Mouse (Mus musculus): ENCODE results near the gene Foxf1.

Gene Foxf1

DNA sequence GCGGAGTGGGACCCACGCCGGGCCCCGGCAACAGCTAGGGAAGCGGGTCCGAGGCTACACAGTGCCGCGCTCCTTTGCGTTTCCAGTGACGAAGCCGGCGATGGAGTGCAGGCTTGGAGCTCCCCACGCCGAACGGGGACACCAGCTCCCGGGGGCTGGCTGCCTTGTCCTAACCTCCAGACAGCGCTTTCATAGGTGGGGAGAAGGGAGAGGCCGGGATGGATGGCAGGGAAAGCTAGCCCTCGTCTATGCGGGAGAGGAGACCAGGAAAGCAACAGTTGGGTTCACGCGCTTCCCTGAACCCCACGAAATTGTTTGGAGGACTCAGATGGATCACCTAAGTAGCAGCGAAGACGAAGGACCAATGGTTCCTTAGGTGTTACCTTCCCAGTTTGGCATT is 30.9 kb downstream of the Foxf1 start:
- no peak for DNase-seq (ENCODE audit: low spot score)

DNA sequence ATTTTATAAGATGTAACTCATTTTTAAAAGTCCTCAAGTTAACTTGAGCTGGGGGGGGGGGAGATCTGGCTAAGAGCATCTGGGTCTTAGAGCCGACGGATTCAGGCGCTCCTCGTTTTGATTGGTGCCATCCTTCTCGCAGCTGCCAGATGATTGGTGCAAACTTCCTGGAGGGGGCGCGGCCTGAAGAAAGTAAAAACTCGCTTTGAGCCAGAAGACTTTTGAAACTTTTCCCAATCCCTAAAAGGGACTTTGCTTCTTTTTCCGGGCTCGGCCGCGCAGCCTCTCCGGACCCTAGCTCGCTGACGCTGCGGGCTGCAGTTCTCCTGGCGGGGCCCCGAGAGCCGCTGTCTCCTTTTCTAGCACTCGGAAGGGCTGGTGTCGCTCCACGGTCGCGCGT is 31.8 kb downstream of the Foxf1 start, which contains the start of gene Foxc2:
Gene Foxc2, plus strand, starts transcription at position 224 of the 400 bp plus-strand sequence.
- peak; percentile 46 for DNase-seq (ENCODE audit: low spot score)

GRCm38 (mm10) chr8:121116591-121117185 is 32.5 kb downstream of the Foxf1 start:
- DNase-seq (ENCODE audit: low spot score) = no peak

- no peak for DNase-seq (ENCODE audit: low spot score)
These were observed 33.0 kb downstream of the Foxf1 start for GRCm38 (mm10) chr8:121117186-121117651.

GRCm38 (mm10) chr8:121117906-121118305 is 33.7 kb downstream of the Foxf1 start:
- DNase-seq (ENCODE audit: low spot score) = no peak

DNA sequence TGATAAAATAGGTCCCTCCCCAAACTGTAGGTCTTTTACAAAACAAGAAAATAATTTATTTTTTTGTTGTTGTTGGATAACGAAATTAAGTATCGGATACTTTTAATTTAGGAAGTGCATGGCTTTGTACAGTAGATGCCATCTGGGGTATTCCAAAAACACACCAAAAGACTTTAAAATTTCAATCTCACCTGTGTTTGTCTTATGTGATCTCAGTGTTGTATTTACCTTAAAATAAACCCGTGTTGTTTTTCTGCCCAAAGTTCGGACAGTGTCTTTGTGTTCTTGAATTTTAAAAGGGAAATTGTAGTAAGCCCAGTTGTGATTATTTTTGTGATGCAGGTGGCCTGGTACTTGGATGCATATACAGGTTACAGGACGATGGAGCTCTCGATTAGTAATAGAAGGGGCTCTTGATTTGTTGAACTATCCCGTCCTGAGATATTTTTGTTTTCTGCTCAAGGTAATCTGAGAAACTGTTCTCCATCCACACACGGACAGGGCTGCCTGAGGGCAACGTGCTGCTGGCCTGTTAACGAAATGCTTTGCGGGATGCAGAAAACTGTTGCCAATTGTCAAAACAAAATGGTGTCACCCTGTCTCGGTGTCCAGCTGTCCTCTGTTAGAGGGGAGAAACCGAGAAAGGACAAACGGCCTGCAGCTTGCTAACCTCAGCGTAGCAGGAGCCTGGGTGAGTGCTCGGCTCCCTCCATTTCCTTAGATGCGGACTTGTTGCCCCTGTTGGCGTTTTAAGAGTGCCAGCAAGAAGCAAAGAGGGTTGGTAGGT is 34.6 kb downstream of the Foxf1 start:
- DNase-seq (ENCODE audit: low spot score) = no peak

GRCm38 (mm10) chr8:121119635-121120455 is 35.7 kb downstream of the Foxf1 start:
- DNase-seq (ENCODE audit: low spot score) = no peak

GRCm38 (mm10) chr8:121120456-121121419 is 36.6 kb downstream of the Foxf1 start:
- no peak for DNase-seq (ENCODE audit: low spot score)

DNA sequence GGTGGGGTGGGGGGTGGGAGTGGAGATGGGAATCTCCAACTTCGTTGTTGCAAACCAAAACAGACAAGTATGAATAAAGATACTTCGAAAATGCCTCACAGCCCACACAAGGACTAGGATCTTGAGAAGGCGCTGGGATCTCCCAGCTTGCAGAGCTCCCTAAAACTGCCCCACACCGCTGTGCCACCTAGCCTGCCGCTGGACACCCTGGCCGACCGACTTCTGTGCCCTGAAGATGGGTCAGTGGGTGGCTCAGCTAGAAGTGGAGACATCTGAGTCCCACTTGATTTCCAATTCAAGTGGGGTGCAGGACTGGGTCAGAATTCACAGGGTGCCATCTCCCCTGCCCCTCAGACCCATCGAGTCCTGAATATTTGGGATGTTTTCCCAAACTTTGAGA is 37.5 kb downstream of the Foxf1 start:
- DNase-seq (ENCODE audit: low spot score) = no peak

- no peak for DNase-seq (ENCODE audit: low spot score)
These were observed 38.2 kb downstream of the Foxf1 start for GRCm38 (mm10) chr8:121122368-121122767.

- DNase-seq (ENCODE audit: low spot score) = no peak
These were observed 38.9 kb downstream of the Foxf1 start for GRCm38 (mm10) chr8:121123113-121123512.

DNA sequence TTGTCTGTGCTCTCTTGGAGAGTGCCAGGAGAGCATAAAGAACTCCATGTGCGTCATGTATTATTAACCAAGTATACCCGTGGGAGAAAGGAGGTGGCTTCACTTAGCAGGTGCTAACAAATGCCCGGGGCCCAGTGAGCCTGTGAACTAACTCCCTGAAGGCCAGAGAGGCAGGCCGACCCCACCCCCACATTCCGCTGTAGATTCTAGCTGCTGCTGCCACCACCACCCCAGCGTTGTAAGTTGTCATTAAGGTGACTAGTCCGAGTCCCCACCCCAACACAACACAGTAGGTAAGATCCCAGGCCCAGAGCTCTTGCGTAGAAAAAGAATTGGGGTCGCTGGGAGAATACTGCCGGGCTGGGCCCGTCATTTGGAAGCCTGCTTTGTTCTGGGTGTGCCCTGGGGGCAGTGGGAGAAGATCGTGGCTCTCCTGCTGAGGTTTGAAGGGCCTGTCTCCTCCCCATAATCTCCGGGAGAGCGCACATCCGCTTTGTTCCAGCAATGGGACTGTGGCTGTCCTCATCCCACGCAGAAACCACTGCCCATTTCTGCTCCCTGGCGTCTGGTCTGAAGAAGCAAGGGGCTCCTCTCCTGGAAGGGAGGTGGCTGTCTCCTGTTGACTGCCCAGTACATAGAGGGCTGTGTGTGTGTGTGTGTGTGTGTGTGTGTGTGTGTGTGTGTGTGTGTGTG is 40.5 kb downstream of the Foxf1 start:
- DNase-seq (ENCODE audit: low spot score) = no peak

DNA sequence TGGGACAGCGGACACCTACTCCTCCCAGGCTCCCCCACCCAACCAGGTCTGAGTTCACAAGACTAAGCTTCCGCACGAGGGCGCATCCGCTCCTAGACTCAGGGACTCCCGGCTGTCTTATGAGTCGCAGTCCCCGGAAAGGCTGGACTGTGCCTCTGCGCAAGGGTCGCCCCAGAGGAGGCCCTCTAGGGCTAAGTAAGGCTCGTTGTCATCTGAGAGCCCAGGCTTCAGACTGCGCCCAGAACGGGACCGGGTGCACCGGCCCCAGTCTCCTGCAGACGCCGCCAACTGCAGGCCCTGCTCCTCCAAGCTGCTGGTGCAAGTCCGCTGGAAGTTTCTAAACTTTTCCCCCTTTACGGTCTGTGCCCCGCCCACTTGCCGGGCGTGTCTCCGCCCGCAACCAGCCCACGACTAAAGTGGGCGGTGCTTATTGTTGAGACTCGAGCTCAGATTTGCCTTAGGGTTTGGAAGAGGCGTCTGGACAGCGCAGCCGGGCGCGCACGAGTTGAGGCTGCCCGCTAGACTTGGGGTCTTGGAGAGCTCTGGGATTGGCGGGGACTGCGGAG is 41.2 kb downstream of the Foxf1 start:
- peak; percentile 43 for DNase-seq (ENCODE audit: low spot score)

GRCm38 (mm10) chr8:121126191-121126590 is 42.0 kb downstream of the Foxf1 start:
- no peak for DNase-seq (ENCODE audit: low spot score)

- DNase-seq (ENCODE audit: low spot score) = no peak
These were observed 42.5 kb downstream of the Foxf1 start for GRCm38 (mm10) chr8:121126694-121127093.

- DNase-seq (ENCODE audit: low spot score) = no peak
These were observed 43.1 kb downstream of the Foxf1 start for GRCm38 (mm10) chr8:121127291-121127701.

DNA sequence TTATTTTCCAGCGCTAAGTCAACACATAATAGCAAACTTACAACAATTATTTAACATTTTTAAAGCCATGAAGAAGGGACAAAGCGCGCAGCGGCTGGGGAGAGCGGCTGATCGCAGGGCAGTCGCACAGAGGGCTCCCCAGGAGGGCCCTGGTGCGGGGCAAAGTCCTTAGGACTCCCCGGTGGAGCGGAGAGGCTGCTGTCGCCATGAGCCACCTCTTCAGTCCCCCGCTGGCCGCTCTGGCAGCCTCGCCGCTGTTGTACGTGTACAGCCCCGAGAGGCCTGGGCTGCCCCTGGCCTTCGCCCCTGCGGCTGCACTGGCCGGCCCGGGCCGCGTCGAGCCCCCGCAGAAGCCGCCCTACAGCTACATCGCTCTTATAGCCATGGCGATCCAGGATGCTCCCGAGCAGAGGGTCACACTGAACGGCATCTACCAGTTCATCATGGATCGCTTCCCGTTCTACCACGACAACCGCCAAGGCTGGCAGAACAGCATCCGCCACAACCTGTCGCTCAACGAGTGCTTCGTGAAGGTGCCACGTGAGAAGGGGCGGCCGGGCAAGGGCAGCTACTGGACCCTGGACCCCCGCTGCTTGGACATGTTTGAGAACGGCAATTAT is 43.7 kb downstream of the Foxf1 start, which contains the start of gene Foxl1:
Gene Foxl1, plus strand, starts transcription at position 185 of the 620 bp plus-strand sequence.
- no peak for DNase-seq (ENCODE audit: low spot score)

DNA sequence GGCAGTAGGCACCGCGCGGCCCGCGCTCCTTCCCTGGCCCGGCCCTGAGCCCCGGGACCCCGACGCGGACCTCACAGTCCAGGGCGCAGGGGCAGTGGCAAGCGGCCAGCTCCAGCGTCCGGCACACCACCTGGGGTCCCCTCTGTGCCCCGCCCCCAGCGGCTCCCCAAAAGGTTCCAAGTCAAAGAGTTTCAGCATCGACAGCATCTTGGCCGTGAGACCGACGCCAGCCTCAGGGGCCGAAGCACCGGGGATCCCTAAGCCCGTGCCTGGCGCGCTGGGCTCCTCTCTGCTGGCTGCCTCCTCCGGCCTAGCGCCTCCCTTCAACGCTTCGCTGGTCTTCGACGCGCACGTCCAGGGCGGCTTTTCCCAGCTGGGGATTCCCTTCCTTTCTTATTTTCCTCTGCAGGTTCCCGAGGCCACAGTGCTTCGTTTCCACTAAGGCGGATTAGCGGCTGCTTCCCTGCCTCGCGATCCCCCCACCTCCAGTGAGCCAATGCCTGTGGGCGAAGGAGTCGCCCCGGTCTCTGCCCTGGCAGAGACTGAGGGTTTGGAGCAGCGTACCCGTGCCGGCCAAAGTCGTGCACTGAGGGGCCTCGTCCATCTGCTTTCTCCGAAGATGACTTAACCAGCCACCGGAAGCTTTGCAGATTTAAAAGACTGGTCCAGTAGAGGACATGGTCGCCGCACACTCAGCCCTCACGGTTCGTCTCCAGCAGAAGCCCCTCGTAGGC is 44.5 kb downstream of the Foxf1 start:
- DNase-seq (ENCODE audit: low spot score) = no peak

DNA sequence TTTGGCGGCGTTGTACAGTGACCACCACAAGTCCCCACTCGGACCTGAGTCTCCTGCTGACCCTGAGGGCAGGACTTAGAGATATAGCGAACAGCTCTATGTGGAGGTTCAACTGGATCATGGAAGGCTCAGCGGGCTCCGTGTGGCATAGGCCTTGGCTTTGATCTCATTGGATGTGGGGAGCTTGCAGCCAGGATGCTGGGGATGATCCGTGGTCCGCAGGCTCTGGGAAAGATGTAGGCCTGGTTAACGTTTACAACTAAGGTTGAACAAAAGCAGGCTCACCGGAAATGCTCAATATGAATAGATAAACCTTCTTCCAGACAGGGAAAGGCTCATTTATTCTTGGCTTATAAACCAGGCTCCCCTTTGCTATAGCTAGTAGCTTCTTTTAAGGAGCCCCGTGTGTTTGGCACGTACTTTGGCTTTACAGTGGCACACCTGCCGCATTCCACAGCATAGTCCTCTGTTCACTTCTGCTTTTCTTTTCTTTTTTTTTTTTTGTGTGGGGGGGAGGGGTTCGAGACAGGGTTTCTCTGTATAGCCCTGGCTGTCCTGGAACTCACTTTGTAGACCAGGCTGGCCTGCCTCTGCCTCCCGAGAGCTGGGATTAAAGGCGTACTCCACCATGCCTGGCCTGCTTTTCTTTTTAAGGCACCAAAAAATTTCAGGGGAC is 45.2 kb downstream of the Foxf1 start:
- no peak for DNase-seq (ENCODE audit: low spot score)
